Mouse (Mus musculus) olfactory bulb, adult 2 months (tissue): ENCODE data around the gene Fam133b. TPM values are rescaled to one million over a fixed set of nuclear protein-coding genes. Genes with fewer than 3 reads are reported as not detected.

ENCODE experiments used
- H3K27ac ChIP-seq: fragments of 200-500 bp; 2 replicates; pipeline ENCODE4 v1.5.1; 2012; ENCODE audit warnings: low read depth, low read length; ENCODE audit not compliant: insufficient read depth
- H3K4me1 ChIP-seq: fragments of 200-500 bp; 2 replicates; pipeline ENCODE4 v1.6.1; 2012; ENCODE audit warnings: low read length; ENCODE audit not compliant: control insufficient read depth, insufficient read depth
- H3K4me3 ChIP-seq: fragments of 200-500 bp; 2 replicates; pipeline ENCODE4 v1.5.1; 2012; ENCODE audit warnings: mild to moderate bottlenecking, low read depth, low read length, moderate library complexity; ENCODE audit not compliant: insufficient read depth
- CTCF ChIP-seq: fragments of 200-500 bp; IDR thresholded peaks from 2 replicates; pipeline ENCODE4 v1.5.1; 2012; ENCODE audit warnings: low read depth, mild to moderate bottlenecking, low read length, moderate library complexity; ENCODE audit not compliant: insufficient read depth
- POLR2A ChIP-seq: fragments of 200-500 bp; IDR thresholded peaks from 2 replicates; pipeline ENCODE4 v1.6.1; 2012; ENCODE audit warnings: mild to moderate bottlenecking, low read depth, low read length, moderate library complexity; ENCODE audit not compliant: insufficient read depth
- WGBS: fragments of 180-500 bp; shearing (Covaris S2); methylation state at CpG from one replicate; pipeline ENCODE4 v1.1.7; 2018; 5-methylcytosine and 5-hydroxymethylcytosine counted together
- polyA plus RNA-seq: library from polyadenylated mRNA; stranded (reverse); fragments of >200 nt; gene quantifications from 2 replicates; pipeline ENCODE4 v1.2.4, GENCODE M21; 2012; ENCODE audit warnings: low replicate concordance; ENCODE audit not compliant: missing spikeins, insufficient read depth, insufficient read length

Gene Fam133b
- polyA plus RNA-seq, 1 experiment, result not detected

- Histone ChIP-seq H3K4me3 (no peak overlapping the region), H3K27ac (no peak overlapping the region), H3K4me1 (no peaks in the 10 kb centered on the region)
- TF ChIP-seq CTCF (no peak), POLR2A (no peak)
- 83% methylated on average over 3 of the region's 3 CpGs for WGBS
Measured at GRCm38 (mm10) chr5:3536592-3537212, 6.9 kb upstream of the Fam133b start.

- Histone ChIP-seq H3K4me1 (no peaks in the 10 kb centered on the region), H3K4me3 (no peak overlapping the region), H3K27ac (no peak overlapping the region)
- WGBS, result 47% methylated on average over 11 of the region's 11 CpGs
- TF ChIP-seq CTCF (no peak), POLR2A (no peak)
Measured at GRCm38 (mm10) chr5:3538505-3539472, 4.8 kb upstream of the Fam133b start.

- H3K4me3 ChIP-seq, result no peak overlapping the region
- H3K4me1 ChIP-seq, result 0 out of 2 replicates have a peak, but pooled peaks cover 2% of the 10 kb centered on the region
- TF ChIP-seq CTCF (no peak), POLR2A (no peak)
- 86% methylated on average over 6 of the region's 6 CpGs for WGBS
- H3K27ac ChIP-seq, result no peak overlapping the region
Measured at GRCm38 (mm10) chr5:3541871-3542270, 1.8 kb upstream of the Fam133b start.

GRCm38 (mm10) chr5:3544480-3544769 lies 792 bp downstream of the Fam133b start:
- WGBS, result 4% methylated on average over 7 of the region's 7 CpGs
- H3K4me3 ChIP-seq, result peak overlapping the region; percentile 82
- TF ChIP-seq POLR2A (no peak), CTCF (no peak)
- H3K27ac ChIP-seq, result no peak overlapping the region
- 0 out of 2 replicates have a peak, but pooled peaks cover 2% of the 10 kb centered on the region for H3K4me1 ChIP-seq

- Histone ChIP-seq H3K27ac (no peak overlapping the region), H3K4me1 (0 out of 2 replicates have a peak, but pooled peaks cover 2% of the 10 kb centered on the region), H3K4me3 (no peak overlapping the region)
- no peak for TF ChIP-seq POLR2A
- TF ChIP-seq CTCF, result no peak
- 70% methylated on average over 1 of the region's 1 CpGs for WGBS
Measured at GRCm38 (mm10) chr5:3546226-3546625, 2.6 kb downstream of the Fam133b start.

- Histone ChIP-seq H3K4me1 (no peaks in the 10 kb centered on the region), H3K4me3 (no peak overlapping the region), H3K27ac (no peak overlapping the region)
- TF ChIP-seq CTCF (no peak), POLR2A (no peak)
- 96% methylated on average over 1 of the region's 1 CpGs for WGBS
Measured at GRCm38 (mm10) chr5:3551481-3551880, 7.8 kb downstream of the Fam133b start.

- no peak overlapping the region for H3K4me3 ChIP-seq
- 88% methylated on average over 2 of the region's 2 CpGs for WGBS
- TF ChIP-seq POLR2A (no peak), CTCF (no peak)
Measured at GRCm38 (mm10) chr5:3554198-3554597, 10.6 kb downstream of the Fam133b start.

GRCm38 (mm10) chr5:3571266-3571665 lies 27.6 kb downstream of the Fam133b start, which contains the start of gene 1700109H08Rik:
Gene 1700109H08Rik (plus strand): TSS chr5:3571566.
- Histone ChIP-seq H3K27ac (no peak within 1 kb of the TSS), H3K4me1 (no peaks in the 10 kb centered on the region), H3K4me3 (no peak within 1 kb of the TSS)
- no peak for TF ChIP-seq CTCF
- TF ChIP-seq POLR2A, result no peak
- 93% methylated on average over 4 of the region's 4 CpGs for WGBS

More at GRCm38 (mm10) chr5:3554198-3554597, 10.6 kb downstream of the Fam133b start:
- Histone ChIP-seq H3K4me1 (no peaks in the 10 kb centered on the region), H3K27ac (no peak overlapping the region)

GRCm38 (mm10) chr5:3574825-3575224 lies 31.2 kb downstream of the Fam133b start:
- no peak overlapping the region for H3K27ac ChIP-seq
- WGBS, result 98% methylated on average over 2 of the region's 2 CpGs
- no peak overlapping the region for H3K4me3 ChIP-seq
- no peaks in the 10 kb centered on the region for H3K4me1 ChIP-seq
- no peak for TF ChIP-seq POLR2A
- TF ChIP-seq CTCF, result no peak

- H3K4me3 ChIP-seq, result no peak overlapping the region
- H3K4me1 ChIP-seq, result no peaks in the 10 kb centered on the region
- 91% methylated on average over 2 of the region's 2 CpGs for WGBS
- no peak overlapping the region for H3K27ac ChIP-seq
- TF ChIP-seq POLR2A (no peak), CTCF (no peak)
Measured at GRCm38 (mm10) chr5:3577939-3578338, 34.3 kb downstream of the Fam133b start.
